Mouse (Mus musculus) adipocyte (in vitro differentiated cells): ENCODE measurements at regions not wholly inside any gene's neighbourhood (a gene's known extent, or its start where the extent isn't known, plus 50 kb on each side); places are given as distances from the start of the nearest gene placed in this dataset.
A peak's percentile ranks its signal among the peaks of the same experiment; 100 is the strongest.

ENCODE experiments used
- DNase-seq: peaks from one replicate; pipeline ENCODE4 v3.0.0-alpha.2; 2016; ENCODE audit warnings: low spot score

DNA sequence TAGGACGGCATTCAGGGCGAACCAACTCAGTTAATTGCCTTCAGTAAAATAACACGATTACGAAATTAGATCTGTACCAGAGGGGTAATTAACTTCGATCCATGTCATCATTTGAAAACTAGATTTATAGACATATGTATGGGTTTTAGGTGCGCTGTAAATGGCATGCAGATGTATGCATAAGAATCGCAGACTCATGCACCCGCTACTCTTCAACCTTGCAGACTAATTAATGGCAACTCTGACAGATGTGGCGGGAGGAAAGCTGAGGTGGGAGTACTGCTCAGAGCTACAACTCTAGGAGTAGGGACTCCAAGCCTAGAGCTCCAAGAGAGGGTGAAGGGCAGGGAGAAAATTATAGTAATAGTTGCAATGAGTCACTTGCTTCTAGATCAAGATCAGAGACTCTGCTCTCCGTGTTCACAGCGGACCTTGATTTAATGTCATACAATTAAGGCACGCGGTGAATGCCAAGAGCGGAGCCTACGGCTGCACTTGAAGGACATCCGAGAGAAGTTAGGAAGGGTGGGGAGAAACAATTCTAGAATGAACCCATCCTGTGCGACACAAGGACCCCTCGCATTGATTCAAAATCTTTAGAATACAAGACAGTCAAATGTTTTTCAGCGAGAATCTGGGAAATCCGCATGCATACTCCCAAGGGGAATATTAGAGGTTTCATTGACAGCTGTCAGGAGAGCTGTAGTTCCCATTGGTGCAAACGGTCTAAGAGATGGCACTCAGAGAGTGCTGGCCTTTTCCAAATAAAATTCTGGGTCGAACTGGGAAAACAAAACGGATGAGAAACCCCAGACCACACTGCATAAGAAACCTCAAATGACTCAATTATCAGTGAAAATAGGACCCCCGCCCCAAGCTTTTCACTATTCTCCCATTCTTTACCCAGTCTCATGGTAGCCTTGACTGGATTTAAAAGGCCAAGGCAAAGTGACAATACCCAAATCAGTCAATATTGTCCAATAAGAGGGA lies 152.6 kb upstream of the Cypt12 start:
- DNase-seq, result no peak

GRCm38 (mm10) chr3:17796766-17797165 lies 151.4 kb upstream of the Cypt12 start:
- DNase-seq, result no peak

DNA sequence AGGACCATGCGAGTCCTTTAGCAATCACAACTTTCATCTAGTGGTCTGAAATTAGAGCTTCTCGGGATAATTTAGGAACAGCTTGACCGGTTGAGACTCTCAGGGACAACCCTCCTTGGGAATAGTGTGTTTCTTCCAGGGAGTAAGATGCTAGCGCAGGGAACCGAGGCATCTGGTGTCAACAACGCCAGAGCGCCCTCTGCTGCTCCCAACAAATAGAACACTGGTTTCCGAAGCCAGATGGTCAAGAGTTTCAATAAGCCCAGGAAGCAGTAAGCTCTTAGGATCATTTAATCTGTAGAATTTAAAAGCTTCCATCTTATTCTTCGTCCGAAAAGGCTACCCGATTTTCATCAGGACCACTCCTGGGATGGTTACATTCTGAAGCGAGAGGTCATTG lies 149.8 kb upstream of the Cypt12 start:
- DNase-seq, result peak; percentile 3

DNA sequence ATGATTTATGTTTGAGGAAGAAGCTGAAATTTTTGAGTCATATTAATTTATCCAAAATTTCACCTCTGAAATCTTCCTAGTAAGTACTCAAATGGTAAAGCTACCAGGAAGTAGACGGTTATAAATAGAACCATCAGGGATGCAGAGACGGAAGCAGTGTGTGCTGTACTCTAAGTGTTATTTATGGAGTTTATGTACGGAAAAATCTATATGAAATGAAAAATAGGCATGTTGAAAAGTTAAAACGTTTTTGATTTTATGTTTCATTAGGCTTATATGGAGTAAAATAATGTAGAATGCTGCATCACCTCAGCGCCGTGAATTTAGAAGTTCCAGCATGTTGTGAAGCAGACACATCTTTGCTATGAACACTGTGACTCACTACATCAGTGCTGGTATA lies 149.1 kb upstream of the Cypt12 start:
- no peak for DNase-seq

DNA sequence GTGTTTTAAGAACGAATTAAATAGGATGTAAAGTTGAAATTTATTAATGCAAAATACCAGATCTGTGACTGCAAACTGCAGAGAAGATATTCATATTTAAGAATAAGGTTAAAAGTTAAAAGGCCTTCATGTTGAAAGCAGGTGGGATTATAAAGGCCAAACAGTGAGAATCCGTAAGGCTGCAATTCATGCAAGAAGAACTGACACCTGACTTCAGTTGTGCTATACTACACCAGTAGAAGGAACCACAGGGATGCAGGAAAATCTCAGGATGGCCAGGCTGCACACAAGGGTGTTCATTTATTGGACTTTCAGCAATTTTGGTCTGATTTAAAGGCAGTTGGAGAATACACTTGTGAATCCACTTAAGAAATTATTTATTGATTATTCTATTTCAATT lies 147.4 kb upstream of the Cypt12 start:
- no peak for DNase-seq

- DNase-seq, result no peak
Observed at GRCm38 (mm10) chr3:17801479-17801878, 146.7 kb upstream of the Cypt12 start.

GRCm38 (mm10) chr3:17805185-17805584 lies 143.0 kb upstream of the Cypt12 start:
- DNase-seq, result no peak

- no peak for DNase-seq
Observed at GRCm38 (mm10) chr3:17811290-17811689, 136.9 kb upstream of the Cypt12 start.

GRCm38 (mm10) chr3:17824201-17824600 lies 124.0 kb upstream of the Cypt12 start:
- no peak for DNase-seq

GRCm38 (mm10) chr3:17824662-17825061 lies 123.5 kb upstream of the Cypt12 start:
- DNase-seq, result peak; percentile 58

DNA sequence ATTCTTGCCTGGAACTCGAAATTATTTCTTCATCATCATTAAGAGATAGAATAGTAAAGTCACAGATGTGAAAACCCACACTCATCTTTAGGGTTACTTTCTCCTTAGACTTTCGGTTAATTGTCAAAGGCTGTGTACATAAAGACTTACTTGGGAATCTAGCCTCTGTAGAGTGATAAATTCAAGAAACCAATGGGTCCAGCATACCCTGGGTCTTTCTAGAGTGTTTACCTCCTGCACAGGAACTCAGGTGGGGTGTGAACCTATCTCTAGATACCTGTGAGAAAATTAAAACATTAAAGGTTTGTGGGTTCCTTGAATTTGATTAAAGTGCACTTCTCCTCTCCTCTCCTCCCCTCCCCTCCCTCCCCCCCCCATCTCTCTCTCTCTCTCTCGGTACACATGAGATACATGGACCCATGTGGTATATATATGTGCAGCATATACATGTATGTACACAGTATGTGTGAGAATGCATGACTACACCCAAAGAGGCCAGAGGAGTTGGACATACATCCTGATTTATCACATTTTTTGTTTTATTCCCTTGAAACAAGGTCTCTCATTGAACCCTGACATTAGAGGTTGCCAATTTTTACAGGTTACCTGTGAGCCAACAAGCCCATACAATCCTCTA lies 122.8 kb upstream of the Cypt12 start:
- DNase-seq, result no peak

DNA sequence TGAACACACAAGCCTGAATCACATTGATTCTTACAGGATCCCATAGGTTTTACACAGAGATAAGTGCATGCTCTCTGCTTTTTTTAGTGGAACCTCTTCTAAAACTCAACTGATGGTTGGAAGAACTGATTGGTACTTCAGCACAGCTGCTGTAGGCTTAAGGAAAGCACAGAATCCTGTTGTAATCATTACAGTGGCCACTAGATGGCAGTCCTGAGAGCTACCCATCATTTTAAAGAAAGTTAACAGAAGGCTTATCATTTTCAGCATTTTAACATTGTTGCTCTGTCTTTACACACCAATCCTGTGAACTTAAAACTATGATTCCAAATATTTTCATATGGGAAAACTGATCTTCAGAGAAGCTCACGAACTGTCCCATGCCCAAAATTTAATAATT lies 113.5 kb upstream of the Cypt12 start:
- peak; percentile 67 for DNase-seq

GRCm38 (mm10) chr3:17847609-17848008 lies 100.6 kb upstream of the Cypt12 start:
- DNase-seq, result no peak

DNA sequence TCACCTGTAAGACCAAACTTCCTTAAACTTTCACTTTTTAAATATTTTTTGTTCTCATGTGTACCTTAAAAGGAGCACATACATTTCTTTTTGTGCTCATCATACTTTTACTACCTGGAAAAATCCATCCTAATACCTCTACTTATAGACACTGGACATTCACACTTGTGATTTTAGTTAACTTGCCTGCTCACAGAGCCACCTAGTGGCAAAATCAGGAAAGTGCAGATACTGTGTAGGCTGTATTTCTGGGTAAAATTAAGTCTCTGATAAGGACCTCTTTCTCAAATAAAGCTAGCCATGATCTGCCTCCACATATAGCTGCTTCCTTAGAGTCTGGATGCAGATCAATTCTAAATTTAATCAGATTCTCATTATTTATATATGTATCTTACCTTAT lies 100.0 kb upstream of the Cypt12 start:
- no peak for DNase-seq

DNA sequence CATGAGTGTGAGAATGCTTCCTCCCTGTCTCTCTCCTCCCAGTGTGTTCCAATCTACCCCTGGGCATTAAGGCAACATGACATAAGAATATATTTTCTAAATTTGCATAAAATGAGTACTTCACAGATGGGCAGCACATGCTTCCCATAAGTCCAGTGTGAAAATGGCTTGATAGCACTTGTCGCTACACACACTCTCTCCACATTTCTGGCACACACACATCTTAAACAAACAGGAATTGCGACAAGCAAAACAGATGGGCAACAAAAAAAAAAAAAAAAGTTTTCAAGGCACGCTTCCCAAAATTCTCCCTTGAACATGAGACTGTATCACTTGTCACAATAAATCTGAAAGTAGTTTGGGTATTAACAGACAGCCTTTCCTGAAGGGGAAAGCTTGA lies 85.8 kb upstream of the Cypt12 start:
- no peak for DNase-seq

GRCm38 (mm10) chr3:17865112-17865511 lies 83.1 kb upstream of the Cypt12 start:
- no peak for DNase-seq

- peak; percentile 9 for DNase-seq
Observed at GRCm38 (mm10) chr3:17870895-17871482, 77.2 kb upstream of the Cypt12 start.

DNA sequence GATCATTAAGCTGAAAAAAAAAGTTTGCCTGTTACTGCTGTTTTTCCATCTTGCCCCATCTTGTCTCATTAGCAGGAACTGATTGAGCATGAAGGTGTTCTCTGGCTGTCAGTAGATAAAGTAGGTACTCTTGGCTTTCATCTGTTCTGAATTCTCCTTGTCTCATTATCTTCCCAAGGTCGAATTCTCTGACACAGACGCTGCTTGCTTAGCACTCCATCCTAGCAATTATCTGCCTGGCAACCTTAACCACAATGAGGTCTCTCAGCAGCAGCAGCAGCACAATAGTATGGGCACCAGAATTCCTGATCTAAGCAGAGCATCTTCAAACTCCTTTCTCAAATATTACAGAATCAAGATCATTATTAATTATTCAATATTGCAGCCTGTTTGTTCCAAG lies 52.3 kb upstream of the Cypt12 start:
- DNase-seq, result no peak

- DNase-seq, result no peak
Observed at GRCm38 (mm10) chr3:17896756-17897155, 51.5 kb upstream of the Cypt12 start.
